Mouse (Mus musculus) ovary, postnatal 14 days (tissue): ENCODE data around the gene Mpg.

ENCODE experiments used
- DNase-seq: peaks from one replicate; pipeline ENCODE4 v3.0.0; 2022; ENCODE audit warnings: low spot score

Gene Mpg

DNA sequence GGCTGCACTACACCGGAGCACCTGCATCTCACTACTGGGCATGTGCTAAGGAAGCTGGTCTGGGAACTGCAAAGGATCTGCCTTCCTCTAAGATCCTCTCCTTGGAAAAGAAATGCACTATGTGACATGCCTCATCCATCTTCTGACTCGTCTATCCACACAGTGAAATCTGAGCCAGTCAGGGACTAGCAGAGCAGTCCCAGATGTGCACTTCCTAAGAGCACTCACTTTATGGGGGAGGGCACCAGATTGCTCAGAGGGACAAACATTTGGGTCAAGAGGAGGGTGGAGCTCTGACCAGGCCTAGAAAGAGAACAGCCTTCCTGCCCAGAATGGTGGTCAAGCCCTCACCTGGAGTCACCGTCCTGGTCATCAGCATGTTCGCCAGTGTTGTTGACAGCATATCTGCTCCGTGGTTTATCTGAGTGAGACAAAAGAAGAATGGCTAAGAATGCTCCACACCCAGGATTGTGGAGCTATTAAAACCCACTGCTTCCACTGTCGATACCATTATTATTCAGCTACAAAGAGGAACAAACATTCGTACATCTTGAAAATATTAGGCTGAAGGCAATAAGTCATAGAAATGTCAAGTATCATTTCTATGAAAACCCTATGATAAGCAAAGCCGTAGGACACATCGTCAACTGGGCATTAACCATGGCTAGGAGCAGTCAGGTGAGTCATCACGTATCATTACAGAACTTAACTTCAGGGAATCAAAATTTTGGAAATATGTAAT lies 36.5 kb downstream of the Mpg start:
- no peak for DNase-seq

- DNase-seq: no peak
These were observed 38.9 kb downstream of the Mpg start for GRCm38 (mm10) chr11:32265117-32265738.

- no peak for DNase-seq
These were observed 39.9 kb downstream of the Mpg start for GRCm38 (mm10) chr11:32266194-32266593.

GRCm38 (mm10) chr11:32266776-32267175 lies 40.5 kb downstream of the Mpg start:
- no peak for DNase-seq

GRCm38 (mm10) chr11:32267188-32267884 lies 41.0 kb downstream of the Mpg start, which contains the start of gene Nprl3:
Gene Nprl3 (minus strand): TSS chr11:32267707.
- peak; percentile 94 for DNase-seq

- no peak for DNase-seq
These were observed 41.7 kb downstream of the Mpg start for GRCm38 (mm10) chr11:32267964-32268363.

GRCm38 (mm10) chr11:32268952-32269351 lies 42.6 kb downstream of the Mpg start:
- DNase-seq: no peak

GRCm38 (mm10) chr11:32271178-32271577 lies 44.9 kb downstream of the Mpg start:
- DNase-seq: no peak

- no peak for DNase-seq
These were observed 50.0 kb downstream of the Mpg start, which contains the start of gene Hba-x for GRCm38 (mm10) chr11:32276347-32276746. Gene Hba-x (plus strand): TSS chr11:32276400.

- no peak for DNase-seq
These were observed 51.6 kb downstream of the Mpg start for GRCm38 (mm10) chr11:32277736-32278457.

DNA sequence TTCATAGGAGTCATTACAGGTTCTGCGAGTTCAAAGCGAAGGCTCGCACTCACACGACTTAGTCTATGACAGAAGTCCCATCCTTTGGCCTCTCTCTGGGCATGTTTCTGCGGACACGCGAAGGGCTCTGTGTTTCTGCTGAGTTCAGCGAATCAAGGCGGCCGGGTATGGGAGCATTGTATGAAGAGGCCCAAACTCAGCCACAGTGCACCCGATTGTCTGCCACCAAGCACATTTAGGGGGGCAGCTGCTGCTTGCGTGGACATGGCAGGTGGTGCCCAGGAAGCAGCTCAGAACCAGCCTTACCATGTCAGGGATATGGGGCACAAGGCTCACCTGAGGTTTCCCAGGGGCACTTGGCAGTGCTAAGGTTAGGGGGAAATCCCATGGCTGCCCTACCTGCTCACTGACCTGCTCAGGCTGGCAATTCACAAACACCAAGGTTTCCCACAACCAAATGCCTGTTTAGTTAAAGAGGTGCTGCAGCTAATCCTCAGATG lies 52.2 kb downstream of the Mpg start:
- DNase-seq: no peak

- DNase-seq: no peak
These were observed 54.3 kb downstream of the Mpg start for GRCm38 (mm10) chr11:32280646-32281045.

GRCm38 (mm10) chr11:32281416-32282144 lies 55.3 kb downstream of the Mpg start:
- no peak for DNase-seq
